Mouse (Mus musculus): ENCODE measurements around the gene Cdv3. TPM values are rescaled to one million over a fixed set of nuclear protein-coding genes. Genes with fewer than 3 reads are reported as not detected.

The Cdv3 gene
- total and polyA plus RNA-seq, 3 experiments, result 115 to 258 (median 232) TPM

DNA sequence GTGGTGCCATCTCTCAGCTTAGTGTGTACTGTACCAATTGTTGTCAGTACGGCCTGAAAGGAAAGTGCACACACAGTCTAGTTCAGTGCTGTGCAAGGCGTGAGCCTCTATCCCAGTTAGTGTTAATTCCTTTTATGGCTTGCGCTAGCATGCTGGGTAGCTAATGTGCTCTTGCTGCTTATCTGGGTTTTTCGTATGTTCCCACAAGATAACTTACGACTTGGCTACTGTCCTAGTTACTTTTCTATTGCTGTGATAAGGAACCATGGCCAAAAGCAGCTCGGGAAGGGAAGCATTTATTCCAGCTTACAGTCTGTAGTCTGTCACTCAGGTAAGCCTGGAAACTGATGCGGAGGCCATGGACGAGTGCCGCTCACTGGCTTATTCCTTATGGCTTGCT, 39.2 kb downstream of the Cdv3 start (continued):
- no peak for TF ChIP-seq UBTF (IDR thresholded peaks at IDR 0.05; ENCODE audit: borderline replicate concordance, insufficient read depth, low read depth, low read length)
- peak; percentile 70 for TF ChIP-seq ZNF384 (IDR thresholded peaks at IDR 0.05; ENCODE audit: low read depth, low read length)

DNA sequence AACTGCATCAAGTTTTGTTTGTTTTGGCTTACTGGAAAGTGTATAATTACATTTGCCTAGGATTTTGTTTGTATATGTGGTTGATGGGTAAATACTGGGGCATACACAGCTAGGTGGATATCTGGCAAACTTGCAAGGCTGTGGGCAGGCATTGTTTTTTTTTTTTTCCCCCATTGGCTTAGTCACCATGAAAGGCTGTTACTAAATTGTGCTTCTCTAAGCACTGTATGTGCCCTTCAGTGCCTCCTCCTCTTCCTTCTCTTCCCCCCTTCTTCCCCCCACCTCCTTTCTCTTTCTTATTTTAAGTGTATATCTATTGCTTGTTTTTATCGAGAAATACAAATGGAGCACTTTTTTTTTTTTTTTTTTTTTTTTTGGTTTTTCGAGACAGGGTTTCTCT, 41.0 kb downstream of the Cdv3 start:
- TF ChIP-seq MXI1 (IDR thresholded peaks at IDR 0.05; ENCODE audit: low read depth, low read length) (peak; percentile 50; the same call in 1 of the 2 replicates), EP300 (IDR thresholded peaks at IDR 0.05; ENCODE audit: low read depth in 1 of 2, low read length in 2 of 2) (no peak), ZNF384 (IDR thresholded peaks at IDR 0.05; ENCODE audit: low read depth, low read length) (peak; percentile 82), MEF2A (IDR thresholded peaks at IDR 0.05; ENCODE audit: extremely low read depth, insufficient replicate concordance, low read depth, low read length, poor library complexity, severe bottlenecking) (no peak), ETS1 (IDR thresholded peaks at IDR 0.05; ENCODE audit: low read depth, low read length) (peak; percentile 32; the same call in 1 of the 2 replicates)
- peak; percentile 59 for DNase-seq (ENCODE audit: low read depth, low spot score)
- Histone ChIP-seq H3K4me1 (ENCODE audit: control insufficient read depth in 1 of 2, insufficient read depth in 2 of 2, low read length in 2 of 2) (peaks cover 21 to 25% of the 10 kb centered on the region in 2 experiments), H3K9ac (ENCODE audit: control insufficient read depth, low read depth, low read length, poor library complexity, severe bottlenecking) (no peak overlapping the region), H3K9me3 (replicated peaks; ENCODE audit: insufficient read depth, low read length) (no peaks in the 10 kb centered on the region), H3K27me3 (ENCODE audit: control insufficient read depth in 1 of 2, insufficient read depth in 2 of 2, low read length in 2 of 2) (no peaks in the 10 kb centered on the region), H3K79me2 (ENCODE audit: control insufficient read depth, insufficient read depth, low read length, poor library complexity) (peaks cover 12% of the 10 kb centered on the region), H3K27ac (ENCODE audit: control insufficient read depth, low read depth, low read length) (peak overlapping the region; percentile 10), H3K4me3 (ENCODE audit: control insufficient read depth in 1 of 2, insufficient read depth in 1 of 2, low read depth in 2 of 2, low read length in 2 of 2) (no peak overlapping the region), H3K36me3 (ENCODE audit: control insufficient read depth in 1 of 2, insufficient read depth in 2 of 2, low read length in 2 of 2) (peaks cover 41 to 62% of the 10 kb centered on the region in 2 experiments)

DNA sequence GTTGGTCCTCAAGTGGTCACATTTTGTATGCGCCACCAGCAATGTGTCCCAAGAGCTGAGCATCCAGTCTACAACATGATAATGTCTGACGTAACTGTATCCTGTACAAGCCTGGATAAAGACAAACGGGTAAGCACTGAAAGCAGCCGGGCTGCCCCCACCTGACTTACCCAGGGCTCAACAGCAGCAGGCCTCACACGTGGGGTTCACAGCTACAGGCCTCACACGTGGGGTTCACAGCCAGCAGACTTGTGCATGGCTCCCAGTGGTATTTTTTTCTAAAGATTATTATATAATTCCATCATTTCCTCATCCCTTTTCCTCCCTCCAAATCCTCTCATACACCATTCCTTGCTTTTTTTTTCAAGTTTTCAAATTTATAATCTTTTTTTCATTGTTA, 55.8 kb downstream of the Cdv3 start:
- no peak overlapping the region for H3K27ac ChIP-seq (ENCODE audit: control insufficient read depth, low read depth, low read length)
- no peaks in the 10 kb centered on the region for H3K9me3 ChIP-seq (replicated peaks; ENCODE audit: insufficient read depth, low read length)
- TF ChIP-seq CHD1 (IDR thresholded peaks at IDR 0.05; ENCODE audit: low read depth, low read length) (no peak), MYC (IDR thresholded peaks at IDR 0.05; ENCODE audit: low read depth, low read length) (no peak), ELF1 (IDR thresholded peaks at IDR 0.05; ENCODE audit: low read depth, low read length) (no peak), E2F4 (IDR thresholded peaks at IDR 0.05; ENCODE audit: borderline replicate concordance, low read depth, low read length) (no peak), ETS1 (IDR thresholded peaks at IDR 0.05; ENCODE audit: low read depth, low read length) (no peak), MAX (IDR thresholded peaks at IDR 0.05; ENCODE audit: low read length) (no peak), BHLHE40 (IDR thresholded peaks at IDR 0.05; ENCODE audit: borderline replicate concordance, low read depth, low read length) (no peak), SMC3 (IDR thresholded peaks at IDR 0.05; ENCODE audit: low read depth, low read length) (no peak), ZC3H11A (IDR thresholded peaks at IDR 0.05; ENCODE audit: low read depth, low read length) (no peak), RCOR1 (IDR thresholded peaks at IDR 0.05; ENCODE audit: low read depth, low read length) (no peak), MEF2A (IDR thresholded peaks at IDR 0.05; ENCODE audit: extremely low read depth, insufficient replicate concordance, low read depth, low read length, poor library complexity, severe bottlenecking) (no peak)
- no peaks in the 10 kb centered on the region for H3K27me3 ChIP-seq (ENCODE audit: control insufficient read depth in 1 of 2, insufficient read depth in 2 of 2, low read length in 2 of 2)
- H3K9ac ChIP-seq (ENCODE audit: control insufficient read depth, low read depth, low read length, poor library complexity, severe bottlenecking), result no peak overlapping the region
- peaks cover 34 to 44% of the 10 kb centered on the region in 2 experiments for H3K36me3 ChIP-seq (ENCODE audit: control insufficient read depth in 1 of 2, insufficient read depth in 2 of 2, low read length in 2 of 2)
- DNase-seq (ENCODE audit: low read depth, low spot score), result no peak
- H3K4me1 ChIP-seq (ENCODE audit: control insufficient read depth in 1 of 2, insufficient read depth in 2 of 2, low read length in 2 of 2), result peaks cover 0 to 6% of the 10 kb centered on the region in 2 experiments; a peak in 2 of 4 replicates
- peaks cover 37% of the 10 kb centered on the region for H3K79me2 ChIP-seq (ENCODE audit: control insufficient read depth, insufficient read depth, low read length, poor library complexity)
- H3K4me3 ChIP-seq (ENCODE audit: control insufficient read depth in 1 of 2, insufficient read depth in 1 of 2, low read depth in 2 of 2, low read length in 2 of 2), result no peak overlapping the region

Measured in MEL (cell line).